Mouse (Mus musculus) layer of hippocampus, postnatal 10 days (tissue): ENCODE results near the gene Gm20914. TPM values are rescaled to one million over a fixed set of nuclear protein-coding genes. Genes with fewer than 3 reads are reported as not detected.
"Not testable (repeated sequence)": the region's sequence is repeated elsewhere in the genome, so short reads cannot be mapped to it uniquely, and the experiment has no call there.

Source experiments
- DNase-seq, 2 experiments: peaks; one replicate each; pipeline ENCODE4 v3.0.0; 2021; ENCODE audit warnings: low spot score in 2 of 2
- long read RNA-seq: library from polyadenylated mRNA; stranded (forward); transcript quantifications from one replicate; pipeline ENCODE4 v2.0.0, GENCODE M21; 2023
- total RNA-seq, 2 experiments: library from RNA; stranded (reverse); gene quantifications; 2 replicates each; pipeline ENCODE4 v1.2.3; 2021

The Gm20914 gene
- not detected for total RNA-seq
- long read RNA-seq: 0 reads

DNA sequence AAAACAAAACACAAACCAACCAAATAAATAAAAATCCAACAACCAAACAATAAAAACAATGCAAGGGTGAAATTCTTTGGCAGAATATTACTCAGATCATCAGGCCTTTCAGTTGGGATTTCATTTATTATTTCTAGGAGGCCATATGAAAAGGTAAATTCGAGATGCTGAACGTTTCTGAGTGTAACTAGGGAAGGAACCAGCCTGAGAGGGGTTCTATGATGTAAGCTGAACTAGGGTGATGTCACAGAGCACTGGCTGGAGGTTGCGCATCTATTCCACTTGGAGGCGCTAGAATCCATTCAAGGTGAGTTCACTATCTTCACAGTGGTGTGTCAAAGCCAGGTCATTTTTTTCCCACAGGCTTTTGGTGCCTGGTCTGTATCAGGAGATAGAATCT is at the start of gene Gm20914:
Gene Gm20914 (plus strand): TSS at position 301 of the 400 bp plus-strand sequence.
- not testable (repeated sequence) for DNase-seq

Other genes with a start within 250 kb of the Gm20914 start
- gene Gm21854, start 69.0 kb upstream of the Gm20914 start, total RNA-seq: not detected
- gene Gm28171, start 67.4 kb downstream of the Gm20914 start, total RNA-seq: not detected
- not detected for gene Gm21778, start 216.5 kb downstream of the Gm20914 start, total RNA-seq